Mouse (Mus musculus) spleen, postnatal 14 days (tissue): ENCODE results near the gene Ablim1.

ENCODE experiments used
- DNase-seq, 2 experiments: peaks; one replicate each; pipeline ENCODE4 v3.0.0; 2021 to 2022; ENCODE audit warnings: low spot score in 2 of 2

Gene Ablim1

GRCm38 (mm10) chr19:56990367-56991111 is 324.2 kb downstream of the Ablim1 start:
- no peak for DNase-seq

DNA sequence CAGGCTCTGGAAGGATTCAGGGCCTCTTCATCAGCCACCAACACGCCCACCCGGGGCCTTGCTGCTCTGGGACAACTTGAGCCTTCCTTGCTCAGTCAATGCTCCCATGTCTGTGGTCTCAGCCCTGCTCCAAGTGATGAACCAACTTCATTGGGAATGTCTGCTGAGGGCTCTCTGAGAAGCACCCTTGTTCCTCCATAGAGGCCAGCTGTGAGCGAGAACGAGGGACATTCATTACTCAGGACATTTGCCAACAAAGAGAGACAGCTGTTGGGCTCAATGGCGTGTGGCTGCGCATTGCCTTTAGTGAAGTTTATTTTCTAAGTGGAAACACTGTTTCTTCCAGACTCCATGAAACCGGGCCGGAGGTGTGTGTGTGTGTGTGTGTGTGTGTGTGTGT is 325.5 kb downstream of the Ablim1 start:
- DNase-seq, result no peak

DNA sequence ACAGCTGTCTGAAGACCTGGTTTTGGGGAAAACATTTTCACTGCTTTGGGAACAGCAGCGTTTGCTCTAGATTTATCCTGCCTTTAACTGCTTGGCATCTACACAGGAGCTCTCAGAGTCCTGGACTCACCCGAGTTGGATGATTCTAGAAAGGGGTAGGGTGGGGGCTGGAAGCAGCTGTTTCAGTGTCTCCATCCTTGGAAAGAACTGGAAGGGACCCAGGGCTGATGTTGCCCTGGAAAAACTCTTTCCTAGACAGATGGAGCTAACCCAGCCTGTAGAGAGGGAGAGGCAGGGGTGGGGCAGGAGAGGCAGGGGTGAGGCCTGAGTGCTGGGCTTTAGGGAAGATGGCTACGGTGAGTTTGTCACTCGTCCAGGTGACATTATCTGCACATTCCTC is 330.5 kb downstream of the Ablim1 start:
- DNase-seq, result no peak

DNA sequence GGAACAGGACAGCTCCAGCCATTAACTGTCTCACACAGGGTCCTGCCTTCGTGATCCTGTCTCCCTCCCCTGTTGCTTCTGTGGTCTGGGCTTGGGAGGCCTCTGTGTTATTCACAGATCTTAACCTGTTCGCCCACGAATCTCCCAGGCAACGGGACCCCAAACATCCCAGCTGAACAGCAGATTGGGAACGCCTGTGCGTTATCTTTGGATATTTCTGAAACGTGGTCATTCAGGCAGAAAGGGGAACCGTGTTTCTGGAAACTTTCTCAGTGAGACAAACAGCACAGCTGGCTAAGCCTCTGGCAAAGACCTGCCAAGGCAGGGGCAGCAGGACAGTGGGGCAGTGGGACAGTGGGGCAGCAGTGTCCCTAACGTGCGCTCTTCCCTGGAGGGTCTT is 331.0 kb downstream of the Ablim1 start:
- no peak for DNase-seq
